Mouse (Mus musculus): Measurements from ENCODE around the gene 6030458C11Rik. TPM values are rescaled to one million over a fixed set of nuclear protein-coding genes. Genes with fewer than 3 reads are reported as not detected.
"Not testable (repeated sequence)": the region's sequence is repeated elsewhere in the genome, so short reads cannot be mapped to it uniquely, and the experiment has no call there.

6030458C11Rik gene
- polyA plus RNA-seq, 1 experiment = 27.9 TPM

- TF ChIP-seq CTCF (IDR thresholded peaks at IDR 0.05; ENCODE audit: borderline replicate concordance, extremely low read depth, insufficient read depth, insufficient read length) (no peak), POLR2A (IDR thresholded peaks at IDR 0.05; ENCODE audit: borderline replicate concordance, extremely low read depth, insufficient read depth, insufficient read length, poor library complexity, severe bottlenecking) (no peak)
- no peak for DNase-seq (ENCODE audit: low read depth)
These were observed 1.7 kb downstream of the 6030458C11Rik start for GRCm38 (mm10) chr15:12822416-12823395.

GRCm38 (mm10) chr15:12817592-12817991 is 6.9 kb downstream of the 6030458C11Rik start:
- no peak for TF ChIP-seq CTCF (IDR thresholded peaks at IDR 0.05; ENCODE audit: borderline replicate concordance, extremely low read depth, insufficient read depth, insufficient read length)
- TF ChIP-seq POLR2A (IDR thresholded peaks at IDR 0.05; ENCODE audit: borderline replicate concordance, extremely low read depth, insufficient read depth, insufficient read length, poor library complexity, severe bottlenecking) = no peak

GRCm38 (mm10) chr15:12812646-12813045 is 11.8 kb downstream of the 6030458C11Rik start:
- TF ChIP-seq CTCF (IDR thresholded peaks at IDR 0.05; ENCODE audit: borderline replicate concordance, extremely low read depth, insufficient read depth, insufficient read length) (no peak), POLR2A (IDR thresholded peaks at IDR 0.05; ENCODE audit: borderline replicate concordance, extremely low read depth, insufficient read depth, insufficient read length, poor library complexity, severe bottlenecking) (no peak)
- no peak for DNase-seq (ENCODE audit: low read depth)

More at GRCm38 (mm10) chr15:12817592-12817991, 6.9 kb downstream of the 6030458C11Rik start:
- no peak for DNase-seq (ENCODE audit: low read depth)

- DNase-seq (ENCODE audit: low read depth) = no peak
- no peak for TF ChIP-seq CTCF (IDR thresholded peaks at IDR 0.05; ENCODE audit: borderline replicate concordance, extremely low read depth, insufficient read depth, insufficient read length)
- TF ChIP-seq POLR2A (IDR thresholded peaks at IDR 0.05; ENCODE audit: borderline replicate concordance, extremely low read depth, insufficient read depth, insufficient read length, poor library complexity, severe bottlenecking) = no peak
These were observed 15.1 kb downstream of the 6030458C11Rik start for GRCm38 (mm10) chr15:12809305-12809704.

- DNase-seq (ENCODE audit: low read depth) = no peak
- TF ChIP-seq POLR2A (IDR thresholded peaks at IDR 0.05; ENCODE audit: borderline replicate concordance, extremely low read depth, insufficient read depth, insufficient read length, poor library complexity, severe bottlenecking) (no peak), CTCF (IDR thresholded peaks at IDR 0.05; ENCODE audit: borderline replicate concordance, extremely low read depth, insufficient read depth, insufficient read length) (no peak)
These were observed 17.4 kb downstream of the 6030458C11Rik start for GRCm38 (mm10) chr15:12807088-12807487.

GRCm38 (mm10) chr15:12805071-12805470 is 19.4 kb downstream of the 6030458C11Rik start:
- DNase-seq (ENCODE audit: low read depth) = no peak
- TF ChIP-seq POLR2A (IDR thresholded peaks at IDR 0.05; ENCODE audit: borderline replicate concordance, extremely low read depth, insufficient read depth, insufficient read length, poor library complexity, severe bottlenecking) = no peak

- DNase-seq (ENCODE audit: low read depth) = not testable (repeated sequence)
These were observed 23.3 kb downstream of the 6030458C11Rik start for GRCm38 (mm10) chr15:12801142-12801506.

GRCm38 (mm10) chr15:12800405-12801141 is 23.9 kb downstream of the 6030458C11Rik start:
- TF ChIP-seq POLR2A (IDR thresholded peaks at IDR 0.05; ENCODE audit: borderline replicate concordance, extremely low read depth, insufficient read depth, insufficient read length, poor library complexity, severe bottlenecking) (no peak), CTCF (IDR thresholded peaks at IDR 0.05; ENCODE audit: borderline replicate concordance, extremely low read depth, insufficient read depth, insufficient read length) (no peak)
- peak; percentile 52 for DNase-seq (ENCODE audit: low read depth)

GRCm38 (mm10) chr15:12798043-12798442 is 26.4 kb downstream of the 6030458C11Rik start:
- TF ChIP-seq POLR2A (IDR thresholded peaks at IDR 0.05; ENCODE audit: borderline replicate concordance, extremely low read depth, insufficient read depth, insufficient read length, poor library complexity, severe bottlenecking) (no peak), CTCF (IDR thresholded peaks at IDR 0.05; ENCODE audit: borderline replicate concordance, extremely low read depth, insufficient read depth, insufficient read length) (no peak)
- no peak for DNase-seq (ENCODE audit: low read depth)

GRCm38 (mm10) chr15:12795909-12796470 is 28.5 kb downstream of the 6030458C11Rik start:
- DNase-seq (ENCODE audit: low read depth) = peak; percentile 54
- TF ChIP-seq CTCF (IDR thresholded peaks at IDR 0.05; ENCODE audit: borderline replicate concordance, extremely low read depth, insufficient read depth, insufficient read length) (no peak), POLR2A (IDR thresholded peaks at IDR 0.05; ENCODE audit: borderline replicate concordance, extremely low read depth, insufficient read depth, insufficient read length, poor library complexity, severe bottlenecking) (no peak)

- TF ChIP-seq CTCF (IDR thresholded peaks at IDR 0.05; ENCODE audit: borderline replicate concordance, extremely low read depth, insufficient read depth, insufficient read length) = peak; percentile 61
- TF ChIP-seq POLR2A (IDR thresholded peaks at IDR 0.05; ENCODE audit: borderline replicate concordance, extremely low read depth, insufficient read depth, insufficient read length, poor library complexity, severe bottlenecking) = no peak
These were observed 29.0 kb downstream of the 6030458C11Rik start for GRCm38 (mm10) chr15:12795457-12795894.

More at GRCm38 (mm10) chr15:12795457-12795894, 29.0 kb downstream of the 6030458C11Rik start:
- DNase-seq (ENCODE audit: low read depth) = peak; percentile 95
